Mouse (Mus musculus) midbrain, embryonic 14.5 days (tissue): ENCODE measurements around the gene Cutal. TPM values are rescaled to one million over a fixed set of nuclear protein-coding genes. Genes with fewer than 3 reads are reported as not detected.
A peak's percentile ranks its signal among the peaks of the same experiment; 100 is the strongest.

Source experiments
- ATAC-seq: fragments of 200-750 bp; cut with Nextera tagmentation; 2 replicates; pipeline ENCODE4 v1.8.0; 2017; ENCODE audit warnings: moderate number of reproducible peaks, moderate library complexity; ENCODE audit not compliant: low FRiP score, low TSS enrichment
- DNase-seq: peaks from one replicate; pipeline ENCODE4 v3.0.0-alpha.2; 2015
- H3K27ac ChIP-seq: fragments of 300-500 bp; sonication (generic); replicated peaks from 2 replicates; pipeline ENCODE4 v1.5.1; 2014; ENCODE audit warnings: mild to moderate bottlenecking, low read depth, low read length, moderate library complexity
- H3K27me3 ChIP-seq: fragments of 300-500 bp; sonication (generic); 2 replicates; pipeline ENCODE4 v1.6.1; 2014; ENCODE audit warnings: low read length, control low read depth, mixed read lengths; ENCODE audit not compliant: control insufficient read depth, insufficient read depth
- H3K36me3 ChIP-seq: fragments of 300-500 bp; sonication (generic); 2 replicates; pipeline ENCODE4 v1.6.1; 2014; ENCODE audit warnings: low read length, control low read depth; ENCODE audit not compliant: control insufficient read depth, insufficient read depth
- H3K4me1 ChIP-seq: fragments of 300-500 bp; sonication (generic); 2 replicates; pipeline ENCODE4 v1.6.1; 2014; ENCODE audit warnings: mild to moderate bottlenecking, antibody characterized with exemption, low read length, control low read depth; ENCODE audit not compliant: control insufficient read depth, insufficient read depth
- H3K4me2 ChIP-seq: fragments of 300-500 bp; sonication (generic); 2 replicates; pipeline ENCODE4 v1.6.1; 2014; ENCODE audit warnings: mild to moderate bottlenecking, low read length, moderate library complexity
- H3K4me3 ChIP-seq: fragments of 300-500 bp; sonication (generic); replicated peaks from 2 replicates; pipeline ENCODE4 v1.5.1; 2014; ENCODE audit warnings: low read depth, low read length
- H3K9ac ChIP-seq: fragments of 300-500 bp; sonication (generic); replicated peaks from 2 replicates; pipeline ENCODE4 v1.6.1; 2014; ENCODE audit warnings: mild to moderate bottlenecking, low read length, moderate library complexity
- H3K9me3 ChIP-seq: fragments of 300-500 bp; sonication (generic); 2 replicates; pipeline ENCODE4 v1.6.1; 2016; ENCODE audit warnings: low read length, control low read depth, mixed read lengths; ENCODE audit not compliant: control insufficient read depth
- WGBS: fragments of 180-500 bp; shearing (Covaris S2); extraction: QIAGEN DNeasy Blood & Tissue Kit; methylation state at CpG from one replicate; pipeline ENCODE4 v1.1.7; 2014; 5-methylcytosine and 5-hydroxymethylcytosine counted together
- polyA plus RNA-seq: library from polyadenylated mRNA; unstranded; fragments of >200 nt; fragmentation: Nextera tagmentation; extraction: Ambion mirVana; gene quantifications from 2 replicates; pipeline ENCODE4 v1.2.1, GENCODE M21; 2014

Gene Cutal
- polyA plus RNA-seq, 1 experiment from 2014 or later, result 0.59 TPM

- Histone ChIP-seq H3K4me1 (0 out of 2 replicates have a peak, but pooled peaks cover 4% of the 10 kb centered on the region), H3K27me3 (peaks cover 15% of the 10 kb centered on the region), H3K9ac (no peak overlapping the region), H3K4me2 (peak overlapping the region; percentile 97; the same call in 1 of the 2 replicates), H3K27ac (no peak overlapping the region), H3K9me3 (no peaks in the 10 kb centered on the region), H3K4me3 (no peak overlapping the region), H3K36me3 (no peaks in the 10 kb centered on the region)
- ATAC-seq (no peak), DNase-seq (no peak)
- 12% methylated on average over 2 of the region's 2 CpGs for WGBS
These were observed 40.6 kb downstream of the Cutal start for GRCm38 (mm10) chr2:34914823-34915082.

GRCm38 (mm10) chr2:34915103-34915502, 40.9 kb downstream of the Cutal start:
- Histone ChIP-seq H3K27me3 (peaks cover 15% of the 10 kb centered on the region), H3K36me3 (no peaks in the 10 kb centered on the region), H3K4me2 (no peak overlapping the region), H3K9ac (no peak overlapping the region), H3K4me3 (no peak overlapping the region), H3K27ac (no peak overlapping the region), H3K4me1 (0 out of 2 replicates have a peak, but pooled peaks cover 4% of the 10 kb centered on the region), H3K9me3 (no peaks in the 10 kb centered on the region)
- no peak for DNase-seq
- ATAC-seq, result no peak
- WGBS, result 39% methylated on average over 2 of the region's 2 CpGs

GRCm38 (mm10) chr2:34920144-34920543, 45.9 kb downstream of the Cutal start:
- WGBS, result 72% methylated on average over 2 of the region's 2 CpGs
- Histone ChIP-seq H3K36me3 (no peaks in the 10 kb centered on the region), H3K27ac (no peak overlapping the region), H3K4me3 (no peak overlapping the region), H3K27me3 (no peaks in the 10 kb centered on the region), H3K9me3 (no peaks in the 10 kb centered on the region), H3K4me2 (no peak overlapping the region), H3K4me1 (no peaks in the 10 kb centered on the region), H3K9ac (no peak overlapping the region)
- ATAC-seq, result no peak
- DNase-seq, result no peak

DNA sequence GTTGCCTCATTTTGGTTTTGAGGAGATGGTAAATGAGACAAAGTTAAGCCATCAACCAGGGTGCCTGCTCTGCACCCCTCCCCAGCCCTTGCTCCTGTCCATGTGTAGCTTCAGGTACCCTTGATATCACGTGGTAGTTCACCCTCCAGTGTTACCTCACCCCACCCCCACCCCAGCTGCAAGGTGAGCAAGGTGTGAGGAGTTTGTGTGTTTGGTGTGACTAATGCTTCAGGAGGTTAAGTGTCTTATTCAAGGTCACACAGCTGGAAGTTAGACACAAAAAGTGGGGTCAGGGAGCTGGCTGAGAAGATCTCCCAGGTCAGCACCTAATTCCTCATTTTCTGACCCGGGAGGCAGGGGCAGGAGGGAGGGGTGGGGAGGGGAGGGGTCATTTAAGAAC, 48.5 kb downstream of the Cutal start:
- H3K27me3 ChIP-seq, result no peaks in the 10 kb centered on the region
- DNase-seq (no peak), ATAC-seq (no peak)
- H3K4me3 ChIP-seq, result no peak overlapping the region
- no peaks in the 10 kb centered on the region for H3K4me1 ChIP-seq
- WGBS, result 27% methylated on average over 2 of the region's 2 CpGs
- H3K36me3 ChIP-seq, result no peaks in the 10 kb centered on the region
- H3K9ac ChIP-seq, result no peak overlapping the region
- no peak overlapping the region for H3K4me2 ChIP-seq
- no peaks in the 10 kb centered on the region for H3K9me3 ChIP-seq
- no peak overlapping the region for H3K27ac ChIP-seq

DNA sequence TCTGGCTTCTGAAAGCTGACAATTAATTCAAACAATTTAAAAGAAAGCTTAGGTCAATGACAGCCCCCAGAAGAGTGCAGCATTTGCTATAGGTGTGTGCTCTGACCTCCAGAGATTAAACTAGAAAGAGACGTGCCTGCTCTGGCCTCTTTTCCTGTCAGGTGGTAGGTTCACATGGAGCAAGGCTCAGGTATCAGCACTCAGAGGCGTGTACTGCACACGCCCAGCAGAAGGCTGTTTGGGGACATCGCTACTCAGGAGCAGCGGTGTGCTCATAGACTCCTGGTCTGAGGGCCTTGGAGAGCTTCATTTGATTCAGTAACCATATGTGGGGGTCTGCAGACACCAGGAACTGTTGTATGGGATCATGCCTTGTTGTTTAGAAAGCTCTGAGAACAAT, 53.1 kb downstream of the Cutal start:
- no peaks in the 10 kb centered on the region for H3K27me3 ChIP-seq
- no peak overlapping the region for H3K4me3 ChIP-seq
- no peak overlapping the region for H3K27ac ChIP-seq
- H3K9me3 ChIP-seq, result no peaks in the 10 kb centered on the region
- H3K9ac ChIP-seq, result no peak overlapping the region
- WGBS, result 80% methylated on average over 5 of the region's 5 CpGs
- H3K36me3 ChIP-seq, result no peaks in the 10 kb centered on the region
- no peak overlapping the region for H3K4me2 ChIP-seq
- no peaks in the 10 kb centered on the region for H3K4me1 ChIP-seq
- no peak for DNase-seq
- ATAC-seq, result no peak

GRCm38 (mm10) chr2:34937460-34937859, 63.3 kb downstream of the Cutal start:
- Histone ChIP-seq H3K27ac (no peak overlapping the region), H3K4me3 (no peak overlapping the region), H3K9me3 (no peaks in the 10 kb centered on the region), H3K36me3 (no peaks in the 10 kb centered on the region), H3K4me2 (no peak overlapping the region), H3K4me1 (no peaks in the 10 kb centered on the region), H3K27me3 (no peaks in the 10 kb centered on the region), H3K9ac (no peak overlapping the region)
- DNase-seq (no peak), ATAC-seq (no peak)
- WGBS, result 48% methylated on average over 5 of the region's 5 CpGs

GRCm38 (mm10) chr2:34938269-34939208, 64.3 kb downstream of the Cutal start:
- Histone ChIP-seq H3K4me1 (no peaks in the 10 kb centered on the region), H3K27me3 (no peaks in the 10 kb centered on the region), H3K9me3 (no peaks in the 10 kb centered on the region), H3K36me3 (no peaks in the 10 kb centered on the region), H3K27ac (no peak overlapping the region), H3K4me3 (no peak overlapping the region), H3K9ac (no peak overlapping the region), H3K4me2 (no peak overlapping the region)
- DNase-seq, result no peak
- ATAC-seq, result no peak
- 83% methylated on average over 8 of the region's 8 CpGs for WGBS

DNA sequence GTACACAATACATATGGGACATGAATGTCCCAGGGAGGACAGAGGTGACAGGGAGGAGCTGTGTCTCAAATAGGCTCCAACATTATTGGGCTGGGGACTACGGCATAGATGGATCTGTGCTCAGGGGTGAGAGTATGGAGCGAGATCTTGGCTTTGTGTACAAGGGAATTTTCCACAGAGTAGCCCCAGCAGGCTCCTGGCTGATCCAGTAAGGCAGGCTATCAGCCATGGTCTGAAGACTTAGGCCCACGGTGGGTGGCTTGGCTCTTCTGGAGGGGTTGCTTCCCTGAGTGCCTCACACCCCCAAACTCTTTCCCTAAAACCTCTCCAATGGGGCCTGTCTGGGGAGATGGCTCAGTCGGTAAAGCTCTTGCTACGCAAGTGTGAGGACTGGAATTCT, 66.0 kb downstream of the Cutal start:
- no peak overlapping the region for H3K27ac ChIP-seq

DNA sequence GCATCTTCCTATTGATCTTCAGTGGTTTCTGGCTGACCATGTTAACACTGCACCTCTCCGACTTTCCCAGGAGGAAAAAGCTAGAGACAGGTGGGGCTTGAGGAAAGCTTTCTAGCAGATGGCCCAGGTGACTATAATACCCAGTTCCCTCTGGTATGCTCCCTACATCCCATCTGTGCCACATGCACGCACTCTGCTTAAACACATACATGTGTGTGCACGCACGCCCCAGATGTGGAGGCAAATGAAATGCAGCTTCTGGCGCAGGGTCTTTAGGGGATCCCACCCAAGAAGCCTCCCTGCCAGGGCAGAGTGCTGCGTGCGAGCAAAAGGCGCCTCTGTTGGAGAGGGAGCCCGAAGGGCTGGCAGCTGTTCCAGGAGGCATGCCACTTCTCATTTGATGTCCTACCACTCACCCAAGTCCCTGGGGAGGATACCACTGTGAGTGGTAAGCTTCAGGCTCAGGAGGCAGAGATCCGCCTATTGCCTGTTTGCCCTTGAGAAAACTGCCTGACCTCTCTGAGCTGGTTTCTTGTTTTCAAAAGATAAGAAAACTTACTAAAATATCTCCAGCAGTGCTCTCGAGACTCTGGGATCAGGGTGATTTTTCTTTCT, 67.0 kb downstream of the Cutal start:
- Histone ChIP-seq H3K27me3 (no peaks in the 10 kb centered on the region), H3K9ac (no peak overlapping the region), H3K4me1 (no peaks in the 10 kb centered on the region), H3K27ac (no peak overlapping the region), H3K9me3 (no peaks in the 10 kb centered on the region), H3K4me3 (no peak overlapping the region), H3K36me3 (no peaks in the 10 kb centered on the region), H3K4me2 (no peak overlapping the region)
- 74% methylated on average over 11 of the region's 11 CpGs for WGBS
- no peak for ATAC-seq
- DNase-seq, result no peak

More for the DNA sequence above, 66.0 kb downstream of the Cutal start:
- Histone ChIP-seq H3K4me1 (no peaks in the 10 kb centered on the region), H3K4me2 (no peak overlapping the region), H3K27me3 (no peaks in the 10 kb centered on the region), H3K9me3 (no peaks in the 10 kb centered on the region), H3K36me3 (no peaks in the 10 kb centered on the region), H3K9ac (no peak overlapping the region), H3K4me3 (no peak overlapping the region)
- ATAC-seq, result no peak
- no peak for DNase-seq
- 71% methylated on average over 5 of the region's 5 CpGs for WGBS
